Mouse (Mus musculus) C2C12 (cell line): ENCODE measurements at regions not wholly inside any gene's neighbourhood (a gene's known extent, or its start where the extent isn't known, plus 50 kb on each side); places are given as distances from the start of the nearest gene placed in this dataset.

Experiments
- H3K27me3 ChIP-seq: one replicate; pipeline ENCODE4 v1.6.1; 2011; ENCODE audit not compliant: control insufficient read depth, insufficient read depth, insufficient read length
- H3K36me3 ChIP-seq: one replicate; pipeline ENCODE4 v1.6.1; 2011; ENCODE audit not compliant: control insufficient read depth, insufficient read depth
- H3K4me3 ChIP-seq: one replicate; pipeline ENCODE4 v1.5.1; 2011; ENCODE audit warnings: mild to moderate bottlenecking, control low read depth; ENCODE audit not compliant: poor library complexity, insufficient read depth, severe bottlenecking
- H3K79me2 ChIP-seq: one replicate; pipeline ENCODE4 v1.6.1; 2011; ENCODE audit not compliant: control insufficient read depth, insufficient read depth
- H3K79me3 ChIP-seq: one replicate; pipeline ENCODE4 v1.6.1; 2011; ENCODE audit warnings: low read depth, control low read depth
- H3ac ChIP-seq: one replicate; pipeline ENCODE3; 2011; ENCODE audit warnings: low read depth; ENCODE audit not compliant: control insufficient read depth, insufficient read length
- CEBPB ChIP-seq: IDR thresholded peaks from one replicate; pipeline ENCODE4 v1.6.1; 2011; ENCODE audit warnings: low read depth, mild to moderate bottlenecking, control low read depth, moderate library complexity
- CTCF ChIP-seq: IDR thresholded peaks from one replicate; pipeline ENCODE4 v1.5.1; 2011; ENCODE audit not compliant: control insufficient read depth, insufficient read depth, insufficient read length
- FOSL1 ChIP-seq: IDR thresholded peaks from one replicate; pipeline ENCODE4 v1.8.0; 2011; ENCODE audit warnings: mild to moderate bottlenecking, low read length; ENCODE audit not compliant: poor library complexity, insufficient read depth, severe bottlenecking
- MAX ChIP-seq: IDR thresholded peaks from one replicate; pipeline ENCODE4 v1.6.1; 2011; ENCODE audit warnings: mild to moderate bottlenecking, control low read depth
- MYOD1 ChIP-seq: IDR thresholded peaks from one replicate; pipeline ENCODE4 v1.6.1; 2011; ENCODE audit warnings: low read depth; ENCODE audit not compliant: control insufficient read depth, insufficient read length
- MYOG ChIP-seq: IDR thresholded peaks from one replicate; pipeline ENCODE4 v1.6.1; 2011; ENCODE audit not compliant: control insufficient read depth, insufficient read length; ENCODE audit errors: extremely low read depth
- USF1 ChIP-seq: IDR thresholded peaks from one replicate; pipeline ENCODE4 v1.6.1; 2011; ENCODE audit warnings: low read depth, mild to moderate bottlenecking, control low read depth, moderate library complexity

- TF ChIP-seq CTCF: no peak
- TF ChIP-seq FOSL1: no peak
- no peak for TF ChIP-seq MAX
- no peak for TF ChIP-seq MYOG
- TF ChIP-seq CEBPB: no peak
- no peak for TF ChIP-seq USF1
- no peak for TF ChIP-seq MYOD1
- Histone ChIP-seq H3ac (no peak overlapping the region), H3K4me3 (no peak overlapping the region), H3K36me3 (no peaks in the 10 kb centered on the region), H3K79me3 (no peaks in the 10 kb centered on the region), H3K27me3 (no peaks in the 10 kb centered on the region), H3K79me2 (no peaks in the 10 kb centered on the region)
These were observed 583.8 kb upstream of the Nrp1 start for GRCm38 (mm10) chr8:127774642-127775041.

- Histone ChIP-seq H3K79me2 (no peaks in the 10 kb centered on the region), H3K79me3 (no peaks in the 10 kb centered on the region), H3ac (no peak overlapping the region), H3K4me3 (no peak overlapping the region), H3K27me3 (no peaks in the 10 kb centered on the region), H3K36me3 (no peaks in the 10 kb centered on the region)
- TF ChIP-seq MAX (no peak), MYOG (no peak), FOSL1 (no peak), CEBPB (no peak), CTCF (no peak), USF1 (no peak), MYOD1 (no peak)
These were observed 583.2 kb upstream of the Nrp1 start for GRCm38 (mm10) chr8:127775160-127775559.

GRCm38 (mm10) chr8:127775747-127776146, 582.7 kb upstream of the Nrp1 start:
- Histone ChIP-seq H3K36me3 (no peaks in the 10 kb centered on the region), H3ac (no peak overlapping the region), H3K79me3 (no peaks in the 10 kb centered on the region), H3K27me3 (no peaks in the 10 kb centered on the region), H3K4me3 (no peak overlapping the region), H3K79me2 (no peaks in the 10 kb centered on the region)
- TF ChIP-seq CEBPB (no peak), USF1 (no peak), MYOG (no peak), FOSL1 (no peak), MAX (no peak)

- TF ChIP-seq MYOG: no peak
- no peak for TF ChIP-seq USF1
- TF ChIP-seq FOSL1: no peak
- no peak for TF ChIP-seq MAX
- no peak for TF ChIP-seq MYOD1
- no peak for TF ChIP-seq CEBPB
- no peak for TF ChIP-seq CTCF
These were observed 579.9 kb upstream of the Nrp1 start for GRCm38 (mm10) chr8:127778352-127779020.

GRCm38 (mm10) chr8:127779021-127779689, 579.2 kb upstream of the Nrp1 start:
- Histone ChIP-seq H3K79me3 (no peaks in the 10 kb centered on the region), H3ac (no peak overlapping the region), H3K4me3 (no peak overlapping the region), H3K27me3 (no peaks in the 10 kb centered on the region), H3K79me2 (no peaks in the 10 kb centered on the region), H3K36me3 (no peaks in the 10 kb centered on the region)
- TF ChIP-seq FOSL1: no peak
- no peak for TF ChIP-seq MYOG
- no peak for TF ChIP-seq USF1
- no peak for TF ChIP-seq MAX
- no peak for TF ChIP-seq MYOD1
- TF ChIP-seq CEBPB: no peak
- no peak for TF ChIP-seq CTCF

More at GRCm38 (mm10) chr8:127778352-127779020, 579.9 kb upstream of the Nrp1 start:
- H3ac ChIP-seq: no peak overlapping the region
- H3K79me2 ChIP-seq: no peaks in the 10 kb centered on the region
- H3K4me3 ChIP-seq: no peak overlapping the region
- no peaks in the 10 kb centered on the region for H3K36me3 ChIP-seq
- no peaks in the 10 kb centered on the region for H3K79me3 ChIP-seq
- H3K27me3 ChIP-seq: no peaks in the 10 kb centered on the region

GRCm38 (mm10) chr8:127780596-127780995, 577.8 kb upstream of the Nrp1 start:
- TF ChIP-seq CTCF (no peak), MYOG (no peak), USF1 (no peak), FOSL1 (no peak), CEBPB (no peak), MYOD1 (no peak), MAX (no peak)

More at GRCm38 (mm10) chr8:127780596-127780995, 577.8 kb upstream of the Nrp1 start:
- Histone ChIP-seq H3K79me2 (no peaks in the 10 kb centered on the region), H3K4me3 (no peak overlapping the region), H3K27me3 (no peaks in the 10 kb centered on the region), H3K36me3 (no peaks in the 10 kb centered on the region), H3ac (no peak overlapping the region), H3K79me3 (no peaks in the 10 kb centered on the region)
